Mouse (Mus musculus) C2C12 (cell line): Measurements from ENCODE around the gene Apela. TPM values are rescaled to one million over a fixed set of nuclear protein-coding genes. Genes with fewer than 3 reads are reported as not detected.

ENCODE experiments used
- H3K27me3 ChIP-seq: one replicate; pipeline ENCODE4 v1.6.1; 2011; ENCODE audit not compliant: control insufficient read depth, insufficient read depth, insufficient read length
- H3K36me3 ChIP-seq: one replicate; pipeline ENCODE4 v1.6.1; 2011; ENCODE audit not compliant: control insufficient read depth, insufficient read depth
- H3K4me3 ChIP-seq: one replicate; pipeline ENCODE4 v1.5.1; 2011; ENCODE audit warnings: mild to moderate bottlenecking, control low read depth; ENCODE audit not compliant: poor library complexity, insufficient read depth, severe bottlenecking
- H3K79me2 ChIP-seq: one replicate; pipeline ENCODE4 v1.6.1; 2011; ENCODE audit not compliant: control insufficient read depth, insufficient read depth
- H3K79me3 ChIP-seq: one replicate; pipeline ENCODE4 v1.6.1; 2011; ENCODE audit warnings: low read depth, control low read depth
- H3ac ChIP-seq: one replicate; pipeline ENCODE3; 2011; ENCODE audit warnings: low read depth; ENCODE audit not compliant: control insufficient read depth, insufficient read length
- CEBPB ChIP-seq: IDR thresholded peaks from one replicate; pipeline ENCODE4 v1.6.1; 2011; ENCODE audit warnings: low read depth, mild to moderate bottlenecking, control low read depth, moderate library complexity
- CTCF ChIP-seq: IDR thresholded peaks from one replicate; pipeline ENCODE4 v1.5.1; 2011; ENCODE audit not compliant: control insufficient read depth, insufficient read depth, insufficient read length
- FOSL1 ChIP-seq: IDR thresholded peaks from one replicate; pipeline ENCODE4 v1.8.0; 2011; ENCODE audit warnings: mild to moderate bottlenecking, low read length; ENCODE audit not compliant: poor library complexity, insufficient read depth, severe bottlenecking
- MAX ChIP-seq: IDR thresholded peaks from one replicate; pipeline ENCODE4 v1.6.1; 2011; ENCODE audit warnings: mild to moderate bottlenecking, control low read depth
- MYOD1 ChIP-seq: IDR thresholded peaks from one replicate; pipeline ENCODE4 v1.6.1; 2011; ENCODE audit warnings: low read depth; ENCODE audit not compliant: control insufficient read depth, insufficient read length
- MYOG ChIP-seq: IDR thresholded peaks from one replicate; pipeline ENCODE4 v1.6.1; 2011; ENCODE audit not compliant: control insufficient read depth, insufficient read length; ENCODE audit errors: extremely low read depth
- USF1 ChIP-seq: IDR thresholded peaks from one replicate; pipeline ENCODE4 v1.6.1; 2011; ENCODE audit warnings: low read depth, mild to moderate bottlenecking, control low read depth, moderate library complexity
- polyA plus RNA-seq: library from polyadenylated mRNA; unstranded; fragments of >200 nt; fragmentation: generic; extraction: Trizol; gene quantifications from one replicate; pipeline ENCODE4 v1.2.1, GENCODE M21; 2012; ENCODE audit warnings: missing spikeins

Gene Apela
- polyA plus RNA-seq, 1 experiment, result not detected

DNA sequence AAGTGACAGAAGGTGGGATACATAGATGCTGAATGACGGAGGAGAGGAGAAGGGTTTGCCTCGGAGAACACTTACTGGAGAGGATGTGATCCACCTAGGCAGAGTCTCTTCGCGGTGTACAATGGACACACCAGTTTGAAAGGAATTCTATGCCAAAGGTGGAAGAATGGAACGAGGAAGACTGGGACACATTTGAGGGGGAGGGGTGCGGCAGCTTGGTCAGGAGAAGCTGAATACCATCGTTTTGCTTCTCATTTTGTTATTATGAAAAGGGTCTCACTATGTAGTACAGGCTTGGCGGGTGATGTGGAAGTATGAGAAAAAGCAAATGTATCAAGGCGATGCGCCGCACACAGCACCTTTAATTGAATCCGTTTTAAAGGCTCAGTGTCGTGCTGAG lies 4.1 kb downstream of the Apela start:
- no peaks in the 10 kb centered on the region for H3K79me2 ChIP-seq
- no peak for TF ChIP-seq MYOG
- no peak for TF ChIP-seq MAX
- no peak for TF ChIP-seq CTCF
- no peak for TF ChIP-seq MYOD1
- TF ChIP-seq CEBPB, result no peak
- TF ChIP-seq USF1, result no peak
- TF ChIP-seq FOSL1, result no peak
- no peak overlapping the region for H3K4me3 ChIP-seq
- H3K79me3 ChIP-seq, result no peaks in the 10 kb centered on the region
- H3K36me3 ChIP-seq, result no peaks in the 10 kb centered on the region
- no peaks in the 10 kb centered on the region for H3K27me3 ChIP-seq
- no peak overlapping the region for H3ac ChIP-seq

- no peaks in the 10 kb centered on the region for H3K27me3 ChIP-seq
- H3K79me2 ChIP-seq, result no peaks in the 10 kb centered on the region
- no peak overlapping the region for H3ac ChIP-seq
- no peaks in the 10 kb centered on the region for H3K36me3 ChIP-seq
- no peaks in the 10 kb centered on the region for H3K79me3 ChIP-seq
- no peak overlapping the region for H3K4me3 ChIP-seq
- TF ChIP-seq MYOD1 (no peak), MYOG (no peak), USF1 (no peak), FOSL1 (no peak), MAX (no peak), CEBPB (no peak), CTCF (no peak)
Observed at GRCm38 (mm10) chr8:65032107-65032506, 5.0 kb downstream of the Apela start.

- TF ChIP-seq FOSL1 (no peak), MAX (no peak), USF1 (no peak), CTCF (no peak), MYOG (no peak), CEBPB (no peak), MYOD1 (no peak)
- Histone ChIP-seq H3ac (no peak overlapping the region), H3K36me3 (no peaks in the 10 kb centered on the region), H3K4me3 (no peak overlapping the region), H3K27me3 (no peaks in the 10 kb centered on the region), H3K79me3 (no peaks in the 10 kb centered on the region), H3K79me2 (no peaks in the 10 kb centered on the region)
Observed at GRCm38 (mm10) chr8:65030735-65031485, 6.2 kb downstream of the Apela start.

DNA sequence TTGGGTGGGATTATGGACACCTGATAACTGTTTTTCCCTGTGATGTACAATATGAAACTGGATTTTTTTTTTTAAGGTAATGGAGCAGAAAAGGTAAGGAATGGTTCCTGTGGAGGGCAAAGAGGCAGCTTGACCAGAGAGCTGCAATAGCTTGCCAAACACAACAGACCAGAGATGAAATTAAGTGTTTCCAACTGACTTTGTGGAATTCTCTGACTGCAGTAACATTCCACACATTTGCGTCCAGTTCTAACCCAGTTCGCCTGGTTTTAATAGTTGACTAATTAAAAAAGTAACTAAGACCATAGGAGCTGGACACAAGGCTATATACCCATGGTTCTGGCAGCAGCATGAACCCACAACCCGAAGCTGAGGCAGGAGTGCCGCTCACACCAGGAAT lies 7.4 kb downstream of the Apela start:
- TF ChIP-seq MYOG (no peak), USF1 (no peak), MAX (no peak), FOSL1 (no peak), CTCF (no peak), MYOD1 (no peak), CEBPB (no peak)
- Histone ChIP-seq H3K27me3 (no peaks in the 10 kb centered on the region), H3ac (no peak overlapping the region), H3K79me2 (no peaks in the 10 kb centered on the region), H3K36me3 (no peaks in the 10 kb centered on the region), H3K79me3 (no peaks in the 10 kb centered on the region), H3K4me3 (no peak overlapping the region)

- Histone ChIP-seq H3K36me3 (no peaks in the 10 kb centered on the region), H3K27me3 (no peaks in the 10 kb centered on the region), H3K79me2 (no peaks in the 10 kb centered on the region), H3K79me3 (no peaks in the 10 kb centered on the region), H3ac (no peak overlapping the region), H3K4me3 (no peak overlapping the region)
- TF ChIP-seq MAX (no peak), MYOG (no peak), CEBPB (no peak), FOSL1 (no peak), MYOD1 (no peak), CTCF (no peak), USF1 (no peak)
Observed at GRCm38 (mm10) chr8:65028959-65029686, 8.0 kb downstream of the Apela start.
